Mouse (Mus musculus): Measurements from ENCODE around the gene Ankrd60.

- no peak for TF ChIP-seq POLR2A (IDR thresholded peaks at IDR 0.05; ENCODE audit: borderline replicate concordance, low read depth, low read length)
- TF ChIP-seq CTCF (IDR thresholded peaks at IDR 0.05; ENCODE audit: low read depth, low read length) = no peak
Measured at GRCm38 (mm10) chr2:173534581-173534980, 43.6 kb downstream of the Ankrd60 start.
